Comparison of ENCODE assay signal across 8 mouse cellular contexts in the genomic region with DNA sequence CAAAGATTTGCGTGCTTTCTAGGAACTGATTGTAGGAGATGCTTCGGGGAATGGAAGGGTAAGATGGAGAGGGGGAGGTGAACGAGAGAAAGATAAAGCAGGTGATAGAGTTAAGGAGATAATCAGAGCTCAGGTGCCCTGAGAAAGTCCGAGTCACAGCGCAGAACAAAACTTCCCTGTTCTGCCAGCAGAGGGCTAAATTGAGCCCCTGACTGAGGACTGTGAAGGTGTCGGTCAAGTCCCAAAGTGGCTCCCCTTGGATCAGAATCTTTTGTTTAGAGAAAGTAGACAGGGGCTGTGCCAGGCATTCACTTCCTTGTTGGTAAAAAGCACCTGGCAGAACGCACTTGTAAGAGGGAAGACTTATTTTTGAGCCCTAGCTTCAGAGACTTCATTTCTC. TPM values are rescaled to one million over a fixed set of nuclear protein-coding genes. Genes with fewer than 3 reads are reported as not detected.
A peak's percentile ranks its signal among the peaks of the same experiment; 100 is the strongest.
DNase-seq lines count a peak whose midpoint lies in the region; ATAC-seq and TF ChIP-seq lines count a peak whose summit lies in the region.

No protein-coding gene starts in this region.

- H3K27me3 ChIP-seq in heart, adult 2 months (ENCODE audit: control insufficient read depth, insufficient read depth, low read length): 0 out of 2 replicates have a peak, but pooled peaks cover 4% of the 10 kb centered on the region
- H3K27me3 ChIP-seq in heart, embryonic 10.5 days (ENCODE audit: insufficient read depth, poor library complexity, severe bottlenecking): peaks cover 43% of the 10 kb centered on the region
- H3K27me3 ChIP-seq in neural tube, embryonic 15.5 days (replicated peaks): no peaks in the 10 kb centered on the region; the same call in none of the 2 replicates
- peaks cover 9% of the 10 kb centered on the region for H3K27me3 ChIP-seq in small intestine, adult 2 months (ENCODE audit: control insufficient read depth, insufficient read depth, low read length)

- no peaks in the 10 kb centered on the region for H3K79me2 ChIP-seq in heart, adult 2 months (replicated peaks; ENCODE audit: control insufficient read depth, insufficient read depth, low read length)

- peak; percentile 64 for TF ChIP-seq CTCF in heart, adult 2 months (IDR thresholded peaks at IDR 0.05)
- TF ChIP-seq CTCF in small intestine, adult 2 months (IDR thresholded peaks at IDR 0.05; ENCODE audit: extremely low read depth, insufficient read length, insufficient replicate concordance, low read depth, low read length): peak; percentile 47; the same call in 1 of the 2 replicates

- no peak for ATAC-seq in neural tube, embryonic 15.5 days (ENCODE audit: low FRiP score)

- DNase-seq in heart, adult 2 months: no peak
- DNase-seq in heart, embryonic 10.5 days (ENCODE audit: low spot score): no peak
- peak; percentile 38 for DNase-seq in neural tube, embryonic 10.5 days (ENCODE audit: extremely low spot score, low spot score)
- peak; percentile 51 for DNase-seq in embryo, embryonic 11 days
- no peak for DNase-seq in gastrocnemius, postnatal 25 days
- no peak for DNase-seq in gastrocnemius, postnatal 14 days

- H3K27ac ChIP-seq in heart, adult 2 months: no peak overlapping the region
- H3K27ac ChIP-seq in heart, embryonic 10.5 days: no peak overlapping the region
- H3K27ac ChIP-seq in neural tube, embryonic 15.5 days (replicated peaks): no peak overlapping the region
- H3K27ac ChIP-seq in small intestine, adult 2 months (ENCODE audit: insufficient read depth, low read depth, low read length): no peak overlapping the region

- no peak overlapping the region for H3K4me3 ChIP-seq in heart, adult 2 months
- no peak overlapping the region for H3K4me3 ChIP-seq in heart, embryonic 10.5 days
- no peak overlapping the region for H3K4me3 ChIP-seq in neural tube, embryonic 15.5 days (replicated peaks)
- no peak overlapping the region for H3K4me3 ChIP-seq in small intestine, adult 2 months (ENCODE audit: low read depth, low read length)

- no peaks in the 10 kb centered on the region for H3K9me3 ChIP-seq in heart, embryonic 10.5 days
- no peaks in the 10 kb centered on the region for H3K9me3 ChIP-seq in neural tube, embryonic 15.5 days (replicated peaks)

- H3K9ac ChIP-seq in heart, adult 2 months (ENCODE audit: low read depth, low read length): no peak overlapping the region
- H3K9ac ChIP-seq in neural tube, embryonic 15.5 days (replicated peaks): no peak overlapping the region

- no peak for TF ChIP-seq POLR2A in heart, adult 2 months (IDR thresholded peaks at IDR 0.05; ENCODE audit: insufficient read depth, low read depth, low read length)
- no peak for TF ChIP-seq POLR2A in small intestine, adult 2 months (IDR thresholded peaks at IDR 0.05; ENCODE audit: low read depth, low read length)

- H3K4me2 ChIP-seq in neural tube, embryonic 15.5 days: no peak overlapping the region

- H3K4me1 ChIP-seq in heart, adult 2 months (ENCODE audit: control insufficient read depth, insufficient read depth, low read length): no peaks in the 10 kb centered on the region
- H3K4me1 ChIP-seq in heart, embryonic 10.5 days: peaks cover 9% of the 10 kb centered on the region
- peaks cover 9% of the 10 kb centered on the region for H3K4me1 ChIP-seq in neural tube, embryonic 15.5 days
- H3K4me1 ChIP-seq in small intestine, adult 2 months (ENCODE audit: control insufficient read depth, insufficient read depth, insufficient read length, low read length): peaks cover 5% of the 10 kb centered on the region

- H3K36me3 ChIP-seq in heart, adult 2 months (ENCODE audit: control insufficient read depth, insufficient read depth, low read length): no peaks in the 10 kb centered on the region
- H3K36me3 ChIP-seq in heart, embryonic 10.5 days: no peaks in the 10 kb centered on the region
- no peaks in the 10 kb centered on the region for H3K36me3 ChIP-seq in neural tube, embryonic 15.5 days
- H3K36me3 ChIP-seq in small intestine, adult 2 months (ENCODE audit: control insufficient read depth, insufficient read depth, low read length): no peaks in the 10 kb centered on the region

- WGBS in heart, adult 2 months: 28% methylated on average over 7 of the region's 7 CpGs
- 17% methylated on average over 7 of the region's 7 CpGs for WGBS in heart, embryonic 10.5 days
- WGBS in neural tube, embryonic 15.5 days: 28% methylated on average over 7 of the region's 7 CpGs
- 20% methylated on average over 7 of the region's 7 CpGs for WGBS in small intestine, adult 2 months

- intact Hi-C loops in heart, adult 2 months (cut with DNase I): no loop called here
- intact Hi-C loops in gastrocnemius, postnatal 14 days (cut with DNase I; ENCODE audit: low total_unique reads): loop anchor here (10.0 kb wide), 1 partner anchor 105 kb away; no protein-coding TSS in a partner anchor

- no peak for TF ChIP-seq EP300 in heart, adult 2 months (IDR thresholded peaks at IDR 0.05; ENCODE audit: insufficient read depth, low read depth, low read length)

RNA-seq across cellular contexts. Expression of gene Prokr2, which starts 4.3 kb away (rescaled TPM):
- total RNA-seq in heart, adult 2 months (2021): under 1 TPM; 0.08 to 0.11 TPM
- polyA plus RNA-seq in heart, adult 2 months (2012; rRNA removed): 0.04 and 0.26 TPM in 2 replicates
- polyA plus RNA-seq in heart, embryonic 10.5 days (2016; fragmentation: Nextera tagmentation; extraction: Ambion mirVana): 2.3 and 2.8 TPM in 2 replicates
- polyA plus RNA-seq in neural tube, embryonic 15.5 days (2015; fragmentation: Nextera tagmentation; extraction: Ambion mirVana): 3.1 and 3.8 TPM in 2 replicates
- 0.03 TPM in 1 of 2 replicates, not detected in the other for polyA plus RNA-seq in small intestine, adult 2 months (2012; rRNA removed)
- not detected for total RNA-seq in gastrocnemius, postnatal 25 days (2021)
- not detected for total RNA-seq in gastrocnemius, postnatal 14 days (2021)

Comparison
In these comparisons a context has a peak if more than half of its experiments do, and no peak if none do; other contexts are left out.
1. DNase-seq: peak in neural tube, embryonic 10.5 days (single experiment) and embryo, embryonic 11 days (single experiment); none in heart, adult 2 months (0 of 2), heart, embryonic 10.5 days (single experiment), gastrocnemius, postnatal 25 days (single experiment) and gastrocnemius, postnatal 14 days (single experiment).